Mouse (Mus musculus): ENCODE measurements around the gene Fa2h. TPM values are rescaled to one million over a fixed set of nuclear protein-coding genes. Genes with fewer than 3 reads are reported as not detected.

Fa2h gene
- total RNA-seq, 1 experiment = not detected

- Histone ChIP-seq H3K4me1 (ENCODE audit: control insufficient read depth in 2 of 2, insufficient read depth in 2 of 2, low read length in 2 of 2, poor library complexity in 1 of 2) (no peaks in the 10 kb centered on the region), H3K4me3 (ENCODE audit: insufficient read depth in 1 of 2, low read depth in 1 of 2, low read length in 2 of 2, poor library complexity in 1 of 2, severe bottlenecking in 1 of 2) (no peak overlapping the region), H3K9ac (ENCODE audit: insufficient read depth, low read depth, low read length, poor library complexity, severe bottlenecking) (no peak overlapping the region), H3K27ac (ENCODE audit: insufficient read depth, low read depth, low read length, poor library complexity, severe bottlenecking) (no peak overlapping the region), H3K9me3 (ENCODE audit: control insufficient read depth, insufficient read depth, low read depth, low read length) (no peaks in the 10 kb centered on the region), H3K36me3 (ENCODE audit: control insufficient read depth, insufficient read depth, low read length, poor library complexity, severe bottlenecking) (no peaks in the 10 kb centered on the region)
- in situ Hi-C loops (cut with MboI; ENCODE audit: low sequenced_read_pairs in 2 of 2, unreplicated experiment in 2 of 2) = no loop called here
- TF ChIP-seq HCFC1 (IDR thresholded peaks at IDR 0.05; ENCODE audit: borderline replicate concordance, insufficient read depth, low read length) (no peak), ZC3H11A (IDR thresholded peaks at IDR 0.05; ENCODE audit: borderline replicate concordance, low read depth, low read length) (0 out of 2 replicates have a peak, but pooled peaks have one; percentile 13)
- DNase-seq (ENCODE audit: low read depth, low spot score) = peak; percentile 22
These were observed 9.8 kb upstream of the Fa2h start for GRCm38 (mm10) chr8:111403391-111403790.

DNA sequence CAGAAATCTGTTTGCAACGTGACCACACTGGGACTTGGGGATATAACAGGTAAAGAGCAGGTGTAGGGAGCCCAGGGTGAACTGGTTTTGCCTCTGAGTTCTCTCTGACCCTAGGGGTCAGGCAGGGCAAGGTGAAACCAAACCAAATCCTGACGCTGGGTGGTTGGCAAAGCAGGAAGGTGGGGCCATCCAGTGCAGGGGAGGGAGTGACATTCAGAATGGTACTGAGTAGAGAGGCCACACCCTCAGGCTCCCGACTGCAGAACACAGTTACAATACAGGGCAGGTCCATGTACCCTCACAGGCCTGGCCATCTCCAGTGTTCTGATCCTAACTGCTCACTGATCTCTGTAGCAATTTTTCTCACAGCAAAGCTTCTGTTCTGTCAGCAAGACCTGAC is 2.4 kb downstream of the Fa2h start:
- Histone ChIP-seq H3K4me3 (ENCODE audit: insufficient read depth in 1 of 2, low read depth in 1 of 2, low read length in 2 of 2, poor library complexity in 1 of 2, severe bottlenecking in 1 of 2) (no peak overlapping the region), H3K27ac (ENCODE audit: insufficient read depth, low read depth, low read length, poor library complexity, severe bottlenecking) (no peak overlapping the region), H3K9ac (ENCODE audit: insufficient read depth, low read depth, low read length, poor library complexity, severe bottlenecking) (no peak overlapping the region), H3K36me3 (ENCODE audit: control insufficient read depth, insufficient read depth, low read length, poor library complexity, severe bottlenecking) (no peaks in the 10 kb centered on the region), H3K9me3 (ENCODE audit: control insufficient read depth, insufficient read depth, low read depth, low read length) (no peaks in the 10 kb centered on the region), H3K4me1 (ENCODE audit: control insufficient read depth in 2 of 2, insufficient read depth in 2 of 2, low read length in 2 of 2, poor library complexity in 1 of 2) (no peaks in the 10 kb centered on the region)
- no peak for DNase-seq (ENCODE audit: low read depth, low spot score)
- in situ Hi-C loops (cut with MboI; ENCODE audit: low sequenced_read_pairs in 2 of 2, unreplicated experiment in 2 of 2) = no loop called here
- no peak for TF ChIP-seq MAFK (IDR thresholded peaks at IDR 0.05; ENCODE audit: insufficient read depth, low read depth, low read length)
- no peak for TF ChIP-seq ZC3H11A (IDR thresholded peaks at IDR 0.05; ENCODE audit: borderline replicate concordance, low read depth, low read length)
- TF ChIP-seq HCFC1 (IDR thresholded peaks at IDR 0.05; ENCODE audit: borderline replicate concordance, insufficient read depth, low read length) = no peak
- no peak for TF ChIP-seq ZNF384 (IDR thresholded peaks at IDR 0.05; ENCODE audit: low read depth, low read length)
- TF ChIP-seq CHD2 (IDR thresholded peaks at IDR 0.05; ENCODE audit: low read depth, low read length) = no peak

- no peaks in the 10 kb centered on the region for H3K9me3 ChIP-seq (ENCODE audit: control insufficient read depth, insufficient read depth, low read depth, low read length)
These were observed 2.8 kb downstream of the Fa2h start for GRCm38 (mm10) chr8:111390837-111391236.

DNA sequence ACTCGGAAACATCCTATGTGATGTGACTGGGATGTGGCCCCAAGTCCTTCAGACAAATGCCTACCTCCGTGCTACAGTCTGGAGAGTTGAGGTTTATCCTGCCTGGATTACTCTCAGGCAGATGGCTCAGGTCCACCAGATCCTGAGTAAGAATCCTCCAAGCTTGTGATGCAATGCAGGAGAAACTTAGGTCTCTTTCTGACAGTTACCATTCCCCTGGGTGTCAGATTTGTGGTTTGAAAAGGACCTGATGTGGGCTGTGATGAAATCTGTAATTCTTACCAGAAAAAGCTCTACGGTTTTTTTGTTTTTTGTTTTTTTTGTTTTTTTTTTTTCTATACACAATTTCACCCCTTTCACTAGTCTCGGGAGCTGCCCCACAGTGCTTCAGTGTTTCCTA is 4.0 kb downstream of the Fa2h start:
- H3K9me3 ChIP-seq (ENCODE audit: control insufficient read depth, insufficient read depth, low read depth, low read length) = no peaks in the 10 kb centered on the region
- H3K4me1 ChIP-seq (ENCODE audit: control insufficient read depth in 2 of 2, insufficient read depth in 2 of 2, low read length in 2 of 2, poor library complexity in 1 of 2) = no peaks in the 10 kb centered on the region
- no peak for DNase-seq (ENCODE audit: low read depth, low spot score)
- H3K27ac ChIP-seq (ENCODE audit: insufficient read depth, low read depth, low read length, poor library complexity, severe bottlenecking) = no peak overlapping the region
- no peak overlapping the region for H3K9ac ChIP-seq (ENCODE audit: insufficient read depth, low read depth, low read length, poor library complexity, severe bottlenecking)
- no peak for TF ChIP-seq MAFK (IDR thresholded peaks at IDR 0.05; ENCODE audit: insufficient read depth, low read depth, low read length)
- TF ChIP-seq CHD2 (IDR thresholded peaks at IDR 0.05; ENCODE audit: low read depth, low read length) = no peak
- no peak for TF ChIP-seq ZC3H11A (IDR thresholded peaks at IDR 0.05; ENCODE audit: borderline replicate concordance, low read depth, low read length)
- TF ChIP-seq HCFC1 (IDR thresholded peaks at IDR 0.05; ENCODE audit: borderline replicate concordance, insufficient read depth, low read length) = no peak
- no peak for TF ChIP-seq ZNF384 (IDR thresholded peaks at IDR 0.05; ENCODE audit: low read depth, low read length)
- H3K36me3 ChIP-seq (ENCODE audit: control insufficient read depth, insufficient read depth, low read length, poor library complexity, severe bottlenecking) = no peaks in the 10 kb centered on the region
- H3K4me3 ChIP-seq (ENCODE audit: insufficient read depth in 1 of 2, low read depth in 1 of 2, low read length in 2 of 2, poor library complexity in 1 of 2, severe bottlenecking in 1 of 2) = no peak overlapping the region
- in situ Hi-C loops (cut with MboI; ENCODE audit: low sequenced_read_pairs in 2 of 2, unreplicated experiment in 2 of 2) = no loop called here

More at GRCm38 (mm10) chr8:111390837-111391236, 2.8 kb downstream of the Fa2h start:
- Histone ChIP-seq H3K4me3 (ENCODE audit: insufficient read depth in 1 of 2, low read depth in 1 of 2, low read length in 2 of 2, poor library complexity in 1 of 2, severe bottlenecking in 1 of 2) (no peak overlapping the region), H3K27ac (ENCODE audit: insufficient read depth, low read depth, low read length, poor library complexity, severe bottlenecking) (no peak overlapping the region), H3K4me1 (ENCODE audit: control insufficient read depth in 2 of 2, insufficient read depth in 2 of 2, low read length in 2 of 2, poor library complexity in 1 of 2) (no peaks in the 10 kb centered on the region), H3K36me3 (ENCODE audit: control insufficient read depth, insufficient read depth, low read length, poor library complexity, severe bottlenecking) (no peaks in the 10 kb centered on the region), H3K9ac (ENCODE audit: insufficient read depth, low read depth, low read length, poor library complexity, severe bottlenecking) (no peak overlapping the region)
- no peak for TF ChIP-seq ZNF384 (IDR thresholded peaks at IDR 0.05; ENCODE audit: low read depth, low read length)
- TF ChIP-seq CHD2 (IDR thresholded peaks at IDR 0.05; ENCODE audit: low read depth, low read length) = no peak
- no peak for TF ChIP-seq HCFC1 (IDR thresholded peaks at IDR 0.05; ENCODE audit: borderline replicate concordance, insufficient read depth, low read length)
- no peak for TF ChIP-seq MAFK (IDR thresholded peaks at IDR 0.05; ENCODE audit: insufficient read depth, low read depth, low read length)
- TF ChIP-seq ZC3H11A (IDR thresholded peaks at IDR 0.05; ENCODE audit: borderline replicate concordance, low read depth, low read length) = no peak
- in situ Hi-C loops (cut with MboI; ENCODE audit: low sequenced_read_pairs in 2 of 2, unreplicated experiment in 2 of 2) = no loop called here
- no peak for DNase-seq (ENCODE audit: low read depth, low spot score)

GRCm38 (mm10) chr8:111385915-111386314 is 7.7 kb downstream of the Fa2h start:
- TF ChIP-seq ZNF384 (IDR thresholded peaks at IDR 0.05; ENCODE audit: low read depth, low read length) (no peak), HCFC1 (IDR thresholded peaks at IDR 0.05; ENCODE audit: borderline replicate concordance, insufficient read depth, low read length) (no peak)
- no peak for DNase-seq (ENCODE audit: low read depth, low spot score)
- H3K9ac ChIP-seq (ENCODE audit: insufficient read depth, low read depth, low read length, poor library complexity, severe bottlenecking) = no peak overlapping the region
- in situ Hi-C loops (cut with MboI; ENCODE audit: low sequenced_read_pairs in 2 of 2, unreplicated experiment in 2 of 2) = no loop called here
- no peaks in the 10 kb centered on the region for H3K4me1 ChIP-seq (ENCODE audit: control insufficient read depth in 2 of 2, insufficient read depth in 2 of 2, low read length in 2 of 2, poor library complexity in 1 of 2)
- no peaks in the 10 kb centered on the region for H3K9me3 ChIP-seq (ENCODE audit: control insufficient read depth, insufficient read depth, low read depth, low read length)
- H3K27ac ChIP-seq (ENCODE audit: insufficient read depth, low read depth, low read length, poor library complexity, severe bottlenecking) = no peak overlapping the region
- no peak overlapping the region for H3K4me3 ChIP-seq (ENCODE audit: insufficient read depth in 1 of 2, low read depth in 1 of 2, low read length in 2 of 2, poor library complexity in 1 of 2, severe bottlenecking in 1 of 2)
- no peaks in the 10 kb centered on the region for H3K36me3 ChIP-seq (ENCODE audit: control insufficient read depth, insufficient read depth, low read length, poor library complexity, severe bottlenecking)

Data from ES-E14 (cell line).